ENCODE assay signal across 9 mouse cellular contexts in genomic region chr3:95216655-95217254, GRCm38 (mm10). TPM values are rescaled to one million over a fixed set of nuclear protein-coding genes. Genes with fewer than 3 reads are reported as not detected.
DNase-seq lines count a peak whose midpoint lies in the region; ATAC-seq and TF ChIP-seq lines count a peak whose summit lies in the region.
"Had no signal": no experiment of that assay in that cellular context is flagged by ENCODE, and none has a peak within 500 bp of the region (broad histone marks: within the 10 kb centered on the region; RNA-seq: fewer than 3 reads in every experiment).

No protein-coding gene starts in this region.

- H3K27me3 ChIP-seq in heart, embryonic 16.5 days (ENCODE audit: control insufficient read depth, insufficient read depth, low read length), result no peaks in the 10 kb centered on the region
- no peaks in the 10 kb centered on the region for H3K27me3 ChIP-seq in hindbrain, embryonic 15.5 days
- H3K27me3 ChIP-seq in midbrain, embryonic 13.5 days, result no peaks in the 10 kb centered on the region

- peaks cover 24% of the 10 kb centered on the region for H3K36me3 ChIP-seq in heart, embryonic 16.5 days (ENCODE audit: control insufficient read depth, insufficient read depth)
- peaks cover 24% of the 10 kb centered on the region for H3K36me3 ChIP-seq in hindbrain, embryonic 15.5 days
- peaks cover 51% of the 10 kb centered on the region for H3K36me3 ChIP-seq in midbrain, embryonic 13.5 days

- H3K4me1 ChIP-seq in heart, embryonic 16.5 days (ENCODE audit: control insufficient read depth, insufficient read depth, low read length), result peaks cover 8% of the 10 kb centered on the region
- H3K4me1 ChIP-seq in bone marrow macrophage, adult 2 months (ENCODE audit: control insufficient read depth, insufficient read depth, low read length), result peaks cover 7% of the 10 kb centered on the region
- H3K4me1 ChIP-seq in hindbrain, embryonic 15.5 days (replicated peaks), result peaks cover 18% of the 10 kb centered on the region
- peaks cover 20% of the 10 kb centered on the region for H3K4me1 ChIP-seq in midbrain, embryonic 13.5 days (replicated peaks)

- H3K9me3 ChIP-seq in heart, embryonic 16.5 days (replicated peaks; ENCODE audit: control insufficient read depth, low read length), result no peaks in the 10 kb centered on the region
- no peaks in the 10 kb centered on the region for H3K9me3 ChIP-seq in hindbrain, embryonic 15.5 days
- no peaks in the 10 kb centered on the region for H3K9me3 ChIP-seq in midbrain, embryonic 13.5 days

- peak overlapping the region; percentile 97 for H3K9ac ChIP-seq in heart, embryonic 16.5 days (ENCODE audit: low read length)
- peak overlapping the region; percentile 89 for H3K9ac ChIP-seq in hindbrain, embryonic 15.5 days
- peak overlapping the region; percentile 84 for H3K9ac ChIP-seq in midbrain, embryonic 13.5 days (replicated peaks)

- TF ChIP-seq CTCF in bone marrow macrophage, adult 2 months (IDR thresholded peaks at IDR 0.05; ENCODE audit: low read depth, low read length), result no peak

- no peak for DNase-seq in heart, adult 9 months (ENCODE audit: low spot score in 2 of 2)
- no peak for DNase-seq in right cerebral cortex, postnatal 25 days
- no peak for DNase-seq in adrenal gland, postnatal 4 days (ENCODE audit: low spot score in 2 of 2)
- no peak for DNase-seq in right cerebral cortex, postnatal 14 days

- H3K4me3 ChIP-seq in heart, embryonic 16.5 days (ENCODE audit: low read length), result peak overlapping the region; percentile 97
- peak overlapping the region; percentile 64 for H3K4me3 ChIP-seq in bone marrow macrophage, adult 2 months (ENCODE audit: insufficient read depth, low read length)
- peak overlapping the region; percentile 84 for H3K4me3 ChIP-seq in hindbrain, embryonic 15.5 days
- peak overlapping the region; percentile 71 for H3K4me3 ChIP-seq in midbrain, embryonic 13.5 days (replicated peaks)

- no peak for TF ChIP-seq POLR2A in bone marrow macrophage, adult 2 months (IDR thresholded peaks at IDR 0.05; ENCODE audit: borderline replicate concordance, low read depth, low read length)

- peak overlapping the region; percentile 100 for H3K27ac ChIP-seq in heart, embryonic 16.5 days (ENCODE audit: low read length)
- H3K27ac ChIP-seq in bone marrow macrophage, adult 2 months (ENCODE audit: insufficient read depth, low read depth, low read length), result peak overlapping the region; percentile 59
- H3K27ac ChIP-seq in hindbrain, embryonic 15.5 days (replicated peaks), result peak overlapping the region; percentile 97
- H3K27ac ChIP-seq in midbrain, embryonic 13.5 days, result peak overlapping the region; percentile 96

- peak overlapping the region; percentile 84 for H3K4me2 ChIP-seq in heart, embryonic 16.5 days (ENCODE audit: low read depth, low read length)
- peak overlapping the region; percentile 72 for H3K4me2 ChIP-seq in hindbrain, embryonic 15.5 days
- H3K4me2 ChIP-seq in midbrain, embryonic 13.5 days (replicated peaks), result peak overlapping the region; percentile 62

- WGBS in heart, embryonic 16.5 days, result 18% methylated on average over 4 of the region's 4 CpGs
- 26% methylated on average over 4 of the region's 4 CpGs for WGBS in hindbrain, embryonic 15.5 days
- 18% methylated on average over 4 of the region's 4 CpGs for WGBS in midbrain, embryonic 13.5 days

- no peak; the same call in 1 of the 2 replicates for ATAC-seq in heart, embryonic 16.5 days (replicated peaks; ENCODE audit: extremely low read depth, insufficient read depth, low FRiP score)
- no peak for ATAC-seq in hindbrain, embryonic 15.5 days (ENCODE audit: low FRiP score, low read depth)
- ATAC-seq in midbrain, embryonic 13.5 days, result no peak

RNA-seq across cellular contexts. Expression of gene Gabpb2, which starts 1.0 kb away (rescaled TPM):
- 6.3 and 6.6 TPM in 2 replicates for polyA plus RNA-seq in heart, embryonic 16.5 days (2015; fragmentation: Nextera tagmentation; extraction: Ambion mirVana)
- 36.4 and 38.8 TPM in 2 replicates for polyA plus RNA-seq in bone marrow macrophage, adult 2 months (2012; ENCODE audit: insufficient read depth, insufficient read length, missing spikeins)
- polyA plus RNA-seq in hindbrain, embryonic 15.5 days (2015; fragmentation: Nextera tagmentation; extraction: Ambion mirVana), result 3.4 and 3.6 TPM in 2 replicates
- polyA plus RNA-seq in midbrain, embryonic 13.5 days (2015; fragmentation: Nextera tagmentation; extraction: Ambion mirVana), result 5.5 and 5.7 TPM in 2 replicates
- total RNA-seq in adrenal gland, postnatal 4 days (2021), result 10 to 100 TPM; 33.0 to 35.0 TPM

RNA-seq across cellular contexts. Expression of gene Cdc42se1, which starts 11.8 kb away (rescaled TPM):
- 57.8 and 59.3 TPM in 2 replicates for polyA plus RNA-seq in heart, embryonic 16.5 days (2015; fragmentation: Nextera tagmentation; extraction: Ambion mirVana)
- polyA plus RNA-seq in bone marrow macrophage, adult 2 months (2012; ENCODE audit: insufficient read depth, insufficient read length, missing spikeins), result 128 and 133 TPM in 2 replicates
- polyA plus RNA-seq in hindbrain, embryonic 15.5 days (2015; fragmentation: Nextera tagmentation; extraction: Ambion mirVana), result 57.1 and 59.3 TPM in 2 replicates
- 66.8 and 68.4 TPM in 2 replicates for polyA plus RNA-seq in midbrain, embryonic 13.5 days (2015; fragmentation: Nextera tagmentation; extraction: Ambion mirVana)
- total RNA-seq in adrenal gland, postnatal 4 days (2021), result 10 to 100 TPM; 82.6 to 93.1 TPM

RNA-seq across cellular contexts. Expression of gene Mllt11, which starts 15.2 kb away (rescaled TPM):
- 9.8 and 11.5 TPM in 2 replicates for polyA plus RNA-seq in heart, embryonic 16.5 days (2015; fragmentation: Nextera tagmentation; extraction: Ambion mirVana)
- 19.7 and 23.3 TPM in 2 replicates for polyA plus RNA-seq in bone marrow macrophage, adult 2 months (2012; ENCODE audit: insufficient read depth, insufficient read length, missing spikeins)
- 323 and 341 TPM in 2 replicates for polyA plus RNA-seq in hindbrain, embryonic 15.5 days (2015; fragmentation: Nextera tagmentation; extraction: Ambion mirVana)
- 253 and 276 TPM in 2 replicates for polyA plus RNA-seq in midbrain, embryonic 13.5 days (2015; fragmentation: Nextera tagmentation; extraction: Ambion mirVana)
- 10 to 100 TPM; 18.5 to 26.7 TPM for total RNA-seq in adrenal gland, postnatal 4 days (2021)

RNA-seq across cellular contexts. Expression of gene Gm128, which starts 24.6 kb away (rescaled TPM):
- polyA plus RNA-seq in heart, embryonic 16.5 days (2015; fragmentation: Nextera tagmentation; extraction: Ambion mirVana), result 0.50 and 0.51 TPM in 2 replicates
- not detected in 2 replicates for polyA plus RNA-seq in bone marrow macrophage, adult 2 months (2012; ENCODE audit: insufficient read depth, insufficient read length, missing spikeins)
- polyA plus RNA-seq in hindbrain, embryonic 15.5 days (2015; fragmentation: Nextera tagmentation; extraction: Ambion mirVana), result 0.13 and 0.19 TPM in 2 replicates
- 0.23 and 0.26 TPM in 2 replicates for polyA plus RNA-seq in midbrain, embryonic 13.5 days (2015; fragmentation: Nextera tagmentation; extraction: Ambion mirVana)
- under 1 TPM; 0.17 to 0.25 TPM for total RNA-seq in adrenal gland, postnatal 4 days (2021)

RNA-seq across cellular contexts. Expression of gene Bnipl, which starts 34.2 kb away (rescaled TPM):
- polyA plus RNA-seq in heart, embryonic 16.5 days (2015; fragmentation: Nextera tagmentation; extraction: Ambion mirVana), result 0.22 and 0.37 TPM in 2 replicates
- not detected in 2 replicates for polyA plus RNA-seq in bone marrow macrophage, adult 2 months (2012; ENCODE audit: insufficient read depth, insufficient read length, missing spikeins)
- polyA plus RNA-seq in hindbrain, embryonic 15.5 days (2015; fragmentation: Nextera tagmentation; extraction: Ambion mirVana), result 0.29 TPM in 1 of 2 replicates, not detected in the other
- 0.17 TPM in 1 of 2 replicates, not detected in the other for polyA plus RNA-seq in midbrain, embryonic 13.5 days (2015; fragmentation: Nextera tagmentation; extraction: Ambion mirVana)
- total RNA-seq in adrenal gland, postnatal 4 days (2021), result under 1 TPM in 1 of 2 experiments, not detected in 1; 0.90 TPM
- total RNA-seq: granulocyte monocyte progenitor cell, adult 5-6 weeks had no signal

Comparison
In these comparisons a context has a peak if more than half of its experiments do, and no peak if none do; other contexts are left out.
1. RNA of gene Mllt11, which starts 15.2 kb away (polyA plus RNA-seq): 323 to 341 TPM in hindbrain, embryonic 15.5 days and 253 to 276 TPM in midbrain, embryonic 13.5 days; 19.7 to 23.3 TPM in bone marrow macrophage, adult 2 months and 9.8 to 11.5 TPM in heart, embryonic 16.5 days; every median in the first group is over 10 times any median in the second.
2. Peak in every context shown above with its lines, with median percentiles within 50 percentile points of each other: H3K27ac ChIP-seq, H3K4me2 ChIP-seq, H3K4me3 ChIP-seq and H3K9ac ChIP-seq.